Mouse (Mus musculus) kidney, adult 9 months (tissue): ENCODE measurements around the gene Tnni2.
A peak's percentile ranks its signal among the peaks of the same experiment; 100 is the strongest.

Experiments
- DNase-seq: peaks from one replicate; pipeline ENCODE4 v3.0.0; 2022

The Tnni2 gene

GRCm38 (mm10) chr7:142431106-142431505, 10.5 kb upstream of the Tnni2 start:
- no peak for DNase-seq

DNA sequence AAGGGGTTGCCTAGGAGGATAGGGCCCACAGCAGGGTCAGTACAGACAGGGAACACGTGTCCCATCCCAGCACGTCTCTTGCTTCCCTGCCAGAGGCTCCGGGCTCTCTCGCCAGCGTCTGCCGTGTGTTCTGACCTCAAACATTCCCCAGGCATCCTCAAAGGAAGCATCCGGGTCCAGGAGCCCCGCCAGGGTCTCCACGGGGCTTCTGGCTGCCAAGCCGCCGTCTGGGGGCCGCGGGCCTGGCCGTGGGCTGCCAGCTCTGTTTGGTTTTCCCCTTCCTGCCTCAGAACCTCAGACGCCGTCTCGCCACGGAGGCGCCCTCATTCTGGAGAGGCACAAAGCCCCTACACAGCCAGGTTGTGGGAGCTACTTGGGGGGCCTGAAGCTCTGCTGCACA, 8.0 kb upstream of the Tnni2 start:
- DNase-seq, result no peak

DNA sequence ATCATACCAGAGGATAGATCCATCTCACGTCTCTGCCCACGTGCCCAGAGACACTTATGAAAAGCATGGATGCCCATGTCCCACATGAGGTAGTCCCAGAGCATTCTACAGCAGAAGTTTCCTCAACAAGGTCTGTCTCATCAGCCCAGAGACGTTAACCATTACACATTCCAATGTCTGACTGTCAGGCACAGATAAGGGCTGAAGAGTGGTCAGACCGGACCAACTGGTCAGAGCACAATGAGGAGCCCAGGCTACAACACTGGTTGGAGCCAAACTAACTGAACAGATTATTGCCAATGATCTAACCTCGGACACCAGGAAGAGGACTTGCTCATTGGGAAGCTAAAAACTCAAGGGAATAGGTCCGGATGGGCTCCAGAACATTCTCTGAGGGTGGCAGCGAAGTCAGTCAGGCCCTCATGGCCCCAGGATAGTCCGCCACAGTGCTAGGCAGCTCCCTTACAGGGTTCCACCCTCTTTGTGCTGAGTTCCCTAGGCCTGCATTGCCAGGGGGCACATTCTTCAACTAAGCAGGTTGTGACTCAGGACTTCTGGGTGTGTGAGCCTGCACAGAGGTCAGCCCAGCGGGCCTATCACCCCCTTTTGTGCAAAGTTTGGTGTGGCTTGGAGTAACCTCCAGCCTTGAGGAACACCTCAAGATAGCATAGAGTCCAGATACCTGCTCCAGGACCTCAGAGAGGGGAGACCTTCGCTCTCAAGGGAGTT, 7.3 kb upstream of the Tnni2 start, which contains the start of gene Syt8:
TSS of gene Syt8 (plus strand) at position 714 of the 729 bp plus-strand sequence.
- no peak for DNase-seq

DNA sequence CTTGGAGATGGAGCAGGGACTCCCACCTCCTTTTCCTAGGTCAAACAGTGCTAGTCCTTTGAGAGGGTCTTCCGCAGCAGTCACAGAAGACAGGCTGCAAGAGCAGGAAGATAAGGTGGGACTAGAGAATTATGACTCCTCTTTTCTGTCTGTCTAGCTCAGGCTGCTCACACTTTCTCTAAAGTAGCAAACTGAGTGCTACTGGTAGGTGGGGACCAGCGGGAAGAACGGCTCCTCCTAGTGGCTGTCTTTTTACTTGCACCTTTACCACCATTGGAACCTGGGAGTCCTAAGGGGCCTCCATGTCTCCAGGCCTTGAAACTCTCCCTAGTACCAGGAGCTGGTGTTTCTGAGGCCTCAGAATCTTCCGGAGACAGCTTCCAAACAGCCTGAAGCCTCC, 6.1 kb upstream of the Tnni2 start:
- peak; percentile 73 for DNase-seq

DNA sequence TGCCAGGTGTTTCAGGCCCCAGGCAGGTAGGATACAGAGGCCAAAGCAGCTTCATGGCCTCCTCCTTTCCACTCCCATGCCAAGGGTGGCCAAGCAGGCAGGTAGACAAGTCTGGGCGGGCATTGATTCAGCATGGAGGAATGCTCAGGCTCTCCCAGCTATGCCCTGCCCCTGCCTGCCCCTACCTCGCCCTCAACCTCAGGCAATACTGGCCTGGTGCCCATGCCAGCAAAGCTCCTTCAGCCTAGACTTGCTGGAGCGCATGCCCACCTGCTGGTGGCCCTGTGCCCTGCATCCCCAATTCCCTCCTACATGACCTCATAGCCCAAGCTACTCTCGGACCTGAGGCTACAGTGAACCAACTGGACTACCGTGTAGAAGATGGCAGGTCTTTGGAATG, 4.3 kb upstream of the Tnni2 start:
- DNase-seq, result peak; percentile 45

DNA sequence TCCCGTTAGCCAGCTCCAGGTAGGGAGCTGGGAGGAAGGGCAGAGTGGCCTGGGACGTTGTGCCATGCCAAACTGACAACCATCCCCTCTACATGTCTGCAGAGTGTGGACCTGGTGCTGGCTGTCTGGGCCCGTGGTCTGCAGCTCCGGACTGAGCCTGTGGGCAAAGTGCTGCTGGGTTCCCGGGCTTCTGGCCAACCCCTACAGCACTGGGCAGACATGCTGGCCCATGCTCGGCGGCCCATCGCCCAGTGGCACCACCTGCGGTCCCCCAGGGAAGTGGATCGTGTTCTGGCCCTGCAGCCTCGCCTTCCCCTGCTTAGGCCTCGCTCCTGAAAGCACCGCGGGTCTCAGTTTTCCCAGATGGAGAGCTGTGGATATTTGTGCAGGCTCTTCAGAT, 1.6 kb upstream of the Tnni2 start:
- DNase-seq, result no peak

GRCm38 (mm10) chr7:142440657-142441114, 922 bp upstream of the Tnni2 start:
- DNase-seq, result no peak

DNA sequence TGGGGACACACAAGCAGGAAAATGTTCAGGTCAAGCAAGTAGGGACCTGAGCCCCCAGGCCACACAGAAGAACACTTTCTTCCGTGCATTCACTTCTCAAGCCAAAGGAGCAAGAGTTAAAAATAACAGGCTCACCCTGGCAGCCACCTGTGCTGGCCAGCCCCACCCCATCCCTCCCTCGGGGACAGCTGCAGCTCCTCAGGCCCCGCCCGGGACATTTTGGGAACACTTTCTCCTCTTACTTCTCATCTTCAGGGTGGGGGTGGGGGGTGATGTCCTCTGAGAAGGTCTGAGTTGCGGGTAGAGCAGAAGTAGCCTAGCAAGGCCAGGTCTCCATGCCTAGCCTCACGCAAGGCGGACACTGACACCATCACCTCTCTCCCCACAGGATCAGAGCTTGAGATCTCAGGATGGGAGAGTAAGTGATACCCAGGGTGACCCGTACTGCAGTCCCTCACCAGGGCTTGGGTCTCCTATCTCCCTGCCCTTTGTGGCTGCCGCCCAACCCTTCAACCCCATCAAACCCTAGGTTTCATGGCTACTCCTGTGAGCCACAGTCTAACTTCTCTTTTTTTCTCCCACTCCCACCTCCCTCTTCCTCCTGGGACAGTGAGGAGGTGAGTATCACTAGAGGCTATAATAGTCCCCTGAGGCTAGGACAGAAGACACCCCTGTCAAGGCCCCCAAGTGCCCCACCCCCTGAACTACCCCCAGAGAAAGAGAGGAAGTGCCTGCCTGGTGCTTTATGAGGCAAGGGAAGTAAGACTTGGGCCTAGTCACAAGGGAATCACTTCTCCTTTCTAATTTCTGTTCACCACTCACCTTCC, 686 bp downstream of the Tnni2 start:
- DNase-seq, result no peak

DNA sequence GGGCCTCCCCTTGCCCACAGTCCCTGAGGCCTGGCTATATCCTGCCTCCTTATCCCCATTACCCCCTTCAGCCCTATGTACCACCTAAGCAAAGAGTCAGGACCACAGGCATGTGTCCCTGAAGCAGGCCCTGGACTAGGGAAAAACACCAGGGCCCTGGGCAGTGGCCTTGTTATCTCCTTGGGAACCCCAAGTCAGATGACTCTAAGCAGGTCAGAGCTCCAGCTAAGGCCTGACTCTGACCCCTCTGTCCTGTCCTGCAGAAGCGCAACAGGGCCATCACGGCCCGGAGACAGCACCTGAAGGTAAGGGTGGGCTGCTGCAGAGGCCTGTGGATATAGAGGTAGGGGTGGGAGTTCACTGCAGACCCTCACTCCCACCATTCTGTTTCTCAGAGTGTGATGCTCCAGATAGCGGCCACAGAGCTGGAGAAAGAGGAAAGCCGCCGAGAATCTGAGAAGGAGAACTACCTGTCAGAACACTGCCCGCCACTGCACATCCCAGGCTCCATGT, 1.4 kb downstream of the Tnni2 start:
- DNase-seq, result no peak

DNA sequence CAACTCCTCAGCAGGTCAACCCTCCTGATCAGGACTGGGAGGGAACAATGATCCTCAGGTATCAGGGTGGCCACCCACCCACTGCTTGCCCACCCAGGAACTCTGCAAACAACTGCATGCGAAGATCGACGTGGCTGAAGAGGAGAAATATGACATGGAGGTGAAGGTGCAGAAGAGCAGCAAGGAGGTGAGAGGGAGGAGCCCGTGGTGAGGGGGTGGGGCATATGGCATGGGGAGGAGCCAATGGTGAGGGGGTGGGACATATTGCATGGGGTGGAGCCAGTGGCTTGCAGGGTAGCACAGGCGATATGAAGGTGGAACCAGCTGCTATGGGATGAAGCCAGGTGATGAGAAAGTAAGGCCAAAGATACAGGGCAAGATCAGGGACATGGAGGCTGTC, 1.9 kb downstream of the Tnni2 start:
- no peak for DNase-seq

- no peak for DNase-seq
Observed at GRCm38 (mm10) chr7:142444171-142444570, 2.6 kb downstream of the Tnni2 start.

DNA sequence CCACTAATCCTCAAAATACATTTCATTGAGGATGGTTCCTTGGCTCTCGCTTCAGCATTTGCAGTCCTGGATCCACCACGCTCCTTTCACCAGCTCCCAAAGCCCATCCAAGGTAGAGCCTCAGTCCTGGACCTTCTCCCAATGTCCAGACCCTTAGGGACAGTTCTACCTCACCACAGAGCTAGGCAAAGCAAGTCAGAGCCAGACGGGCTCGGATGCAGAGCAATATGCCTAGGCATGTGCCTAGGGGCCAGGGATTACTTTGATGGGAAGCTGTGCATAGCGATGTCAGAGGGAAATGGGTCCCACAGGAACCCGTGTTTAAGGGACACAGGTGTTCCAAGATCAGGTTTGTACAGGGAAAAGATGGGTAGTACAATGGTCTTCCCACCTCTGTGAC, 3.7 kb downstream of the Tnni2 start:
- no peak for DNase-seq

DNA sequence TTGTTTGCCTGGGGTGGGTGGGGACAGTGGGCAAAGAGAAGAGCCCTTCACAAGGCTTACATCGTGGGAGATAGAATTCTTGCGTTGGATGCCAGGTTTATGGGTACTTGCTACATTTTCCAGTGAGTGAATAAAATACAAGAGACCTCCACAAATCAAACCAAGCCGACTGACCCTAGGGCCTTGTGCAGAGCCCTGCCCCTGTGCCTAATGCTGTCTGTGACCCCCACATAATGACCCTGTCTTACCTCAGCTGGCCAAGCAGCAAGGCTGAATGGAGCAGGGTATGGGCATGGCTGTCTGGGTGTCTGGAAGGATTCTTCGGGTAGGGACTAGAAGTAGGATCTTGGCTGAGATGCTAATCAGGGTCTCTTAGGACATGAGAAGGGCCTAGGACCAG, 4.7 kb downstream of the Tnni2 start:
- DNase-seq, result no peak

GRCm38 (mm10) chr7:142449038-142449617, 7.5 kb downstream of the Tnni2 start:
- no peak for DNase-seq

DNA sequence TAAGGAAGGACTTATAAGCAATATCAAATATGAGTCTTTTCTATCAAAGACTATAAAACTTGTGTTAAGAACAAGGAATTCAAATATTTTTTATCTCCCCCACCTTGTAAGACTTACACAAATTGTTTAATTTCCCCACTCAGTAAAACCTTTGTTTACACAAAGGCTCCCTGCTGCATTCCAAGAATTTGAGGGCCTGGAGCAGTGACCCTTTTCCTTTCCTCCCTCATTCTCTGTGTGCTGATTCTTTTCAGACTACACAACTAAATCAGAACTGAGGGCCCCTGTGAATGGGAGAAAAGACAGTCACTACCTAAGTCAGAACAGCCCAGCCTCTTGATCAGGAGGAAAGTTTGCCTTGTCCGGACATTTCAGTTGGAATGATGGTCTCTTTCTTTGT, 13.1 kb downstream of the Tnni2 start:
- no peak for DNase-seq

GRCm38 (mm10) chr7:142455251-142455650, 13.6 kb downstream of the Tnni2 start:
- no peak for DNase-seq

- DNase-seq, result no peak
Observed at GRCm38 (mm10) chr7:142456806-142457205, 15.2 kb downstream of the Tnni2 start.

GRCm38 (mm10) chr7:142457227-142457811, 15.7 kb downstream of the Tnni2 start:
- no peak for DNase-seq

- no peak for DNase-seq
Observed at GRCm38 (mm10) chr7:142458026-142458425, 16.4 kb downstream of the Tnni2 start.

GRCm38 (mm10) chr7:142458676-142459298, 17.2 kb downstream of the Tnni2 start:
- no peak for DNase-seq

DNA sequence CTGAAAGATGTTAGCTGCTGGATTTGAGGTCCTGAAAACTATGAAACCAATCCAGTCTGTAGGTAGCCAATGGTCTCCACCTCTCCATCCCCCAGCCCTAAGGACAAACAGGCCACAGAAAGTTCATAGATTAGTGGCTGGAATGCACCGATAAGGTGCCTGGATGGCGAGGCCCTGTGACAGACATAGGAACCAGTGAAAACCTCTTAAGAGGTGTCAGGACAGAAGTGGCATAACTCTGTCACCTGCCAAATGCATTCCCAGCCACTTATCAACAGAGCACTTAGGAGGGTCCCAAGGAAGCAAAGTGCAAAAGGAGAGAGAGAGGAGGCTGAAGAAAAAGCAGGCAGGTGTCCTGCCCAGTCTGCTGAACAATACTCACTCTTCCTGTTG, 17.7 kb downstream of the Tnni2 start:
- no peak for DNase-seq

- no peak for DNase-seq
Observed at GRCm38 (mm10) chr7:142460636-142461077, 19.0 kb downstream of the Tnni2 start, which contains the start of gene Lsp1. Lsp1 (plus strand) TSS chr7:142460809.

- DNase-seq, result no peak
Observed at GRCm38 (mm10) chr7:142461446-142461845, 19.8 kb downstream of the Tnni2 start.
